Mouse (Mus musculus) liver, embryonic 11.5 days (tissue): ENCODE results near the gene Prss22. TPM values are rescaled to one million over a fixed set of nuclear protein-coding genes. Genes with fewer than 3 reads are reported as not detected.
"Not testable (repeated sequence)": the region's sequence is repeated elsewhere in the genome, so short reads cannot be mapped to it uniquely, and the experiment has no call there.

Source experiments
- ATAC-seq: fragments of 200-750 bp; cut with Nextera tagmentation; replicated peaks from 2 replicates; pipeline ENCODE4 v1.8.0; 2017; ENCODE audit warnings: moderate number of reproducible peaks, mild to moderate bottlenecking, moderate TSS enrichment, moderate library complexity; ENCODE audit not compliant: low FRiP score
- DNase-seq: peaks from one replicate; pipeline ENCODE4 v3.0.0-alpha.2; 2017; ENCODE audit warnings: low spot score
- H3K27ac ChIP-seq: fragments of 300-500 bp; sonication (generic); 2 replicates; pipeline ENCODE4 v1.5.1; 2014; ENCODE audit warnings: mild to moderate bottlenecking, low read depth, low read length, control low read depth
- H3K27me3 ChIP-seq: fragments of 300-500 bp; sonication (generic); replicated peaks from 2 replicates; pipeline ENCODE4 v1.6.1; 2014; ENCODE audit warnings: low read length, mixed read lengths; ENCODE audit not compliant: control insufficient read depth, insufficient read depth
- H3K36me3 ChIP-seq: fragments of 300-500 bp; sonication (generic); 2 replicates; pipeline ENCODE4 v1.6.1; 2014; ENCODE audit warnings: mild to moderate bottlenecking, low read length, moderate library complexity, mixed read lengths; ENCODE audit not compliant: control insufficient read depth, insufficient read depth
- H3K4me1 ChIP-seq: fragments of 300-500 bp; sonication (generic); replicated peaks from 2 replicates; pipeline ENCODE4 v1.6.1; 2014; ENCODE audit warnings: low read length, mixed read lengths; ENCODE audit not compliant: control insufficient read depth, insufficient read depth
- H3K4me2 ChIP-seq: fragments of 300-500 bp; sonication (generic); 2 replicates; pipeline ENCODE4 v1.6.1; 2014; ENCODE audit warnings: mild to moderate bottlenecking, control low read depth, moderate library complexity
- H3K4me3 ChIP-seq: fragments of 300-500 bp; sonication (generic); 2 replicates; pipeline ENCODE4 v1.5.1; 2014; ENCODE audit warnings: low read depth, low read length, control low read depth
- H3K9ac ChIP-seq: fragments of 300-500 bp; sonication (generic); 2 replicates; pipeline ENCODE4 v1.6.1; 2014; ENCODE audit warnings: low read depth, low read length, control low read depth
- H3K9me3 ChIP-seq: fragments of 300-500 bp; sonication (generic); 2 replicates; pipeline ENCODE4 v1.6.1; 2016; ENCODE audit warnings: low read length, inconsistent platforms, mixed read lengths; ENCODE audit not compliant: control insufficient read depth
- WGBS: fragments of 180-500 bp; shearing (Covaris S2); extraction: QIAGEN DNeasy Blood & Tissue Kit; methylation state at CpG from one replicate; pipeline ENCODE4 v1.1.7; 2014; 5-methylcytosine and 5-hydroxymethylcytosine counted together
- microRNA-seq: library from miRNA; unstranded; fragments of <30 nt; microRNA quantifications from one replicate; pipeline ENCODE4, GENCODE M21; 2017; ENCODE audit warnings: borderline number of aligned reads
- polyA plus RNA-seq: library from polyadenylated mRNA; unstranded; fragments of >200 nt; fragmentation: Nextera tagmentation; extraction: Ambion mirVana; gene quantifications from 2 replicates; pipeline ENCODE4 v1.2.1, GENCODE M21; 2014

Prss22 gene
- polyA plus RNA-seq, 1 experiment from 2014 or later = 0.21 TPM

- 72% methylated on average over 4 of the region's 4 CpGs for WGBS
- not testable (repeated sequence) for ATAC-seq, H3K4me1 ChIP-seq, H3K27me3 ChIP-seq, H3K27ac ChIP-seq, H3K9me3 ChIP-seq, H3K36me3 ChIP-seq, H3K4me3 ChIP-seq, DNase-seq, H3K4me2 ChIP-seq, H3K9ac ChIP-seq
Observed at GRCm38 (mm10) chr17:23947486-23947885, 50.4 kb downstream of the Prss22 start.

Small RNAs within 50 kb of the gene (microRNA-seq; reads per million reads assigned to microRNA genes)
- not detected for gene Gm27700

Other genes with a start within 250 kb of the Prss22 start
- gene Flywch1, start 226.5 kb downstream of the Prss22 start, polyA plus RNA-seq = 39.1 and 42.3 TPM in 2 replicates
- 9.4 and 10.6 TPM in 2 replicates for gene Flywch2, start 212.0 kb downstream of the Prss22 start, polyA plus RNA-seq
- gene Srrm2, start 207.6 kb downstream of the Prss22 start, polyA plus RNA-seq = 355 and 398 TPM in 2 replicates
- 744 and 795 TPM in 2 replicates for gene Elob, start 169.0 kb downstream of the Prss22 start, polyA plus RNA-seq
- gene Prss33, start 162.0 kb downstream of the Prss22 start, polyA plus RNA-seq = not detected in 2 replicates
- not detected in 2 replicates for gene Prss32, start 154.2 kb downstream of the Prss22 start, polyA plus RNA-seq
- gene Prss41, start 153.9 kb downstream of the Prss22 start, polyA plus RNA-seq = 0.84 and 1.2 TPM in 2 replicates
- not detected in 2 replicates for gene Prss21, start 130.0 kb downstream of the Prss22 start, polyA plus RNA-seq
- not detected in 2 replicates for gene Dcpp1, start 117.2 kb downstream of the Prss22 start, polyA plus RNA-seq
- gene Dcpp2, start 117.2 kb downstream of the Prss22 start, polyA plus RNA-seq = not detected in 2 replicates
- not detected in 2 replicates for gene Dcpp3, start 80.6 kb downstream of the Prss22 start, polyA plus RNA-seq
- not detected in 2 replicates for gene Sbp, start 56.4 kb downstream of the Prss22 start, polyA plus RNA-seq
- not detected in 2 replicates for gene Sbpl, start 42.8 kb downstream of the Prss22 start, polyA plus RNA-seq
- gene Prss30, start 17.5 kb downstream of the Prss22 start, polyA plus RNA-seq = not detected in 2 replicates
- gene Prss27, start 40.0 kb upstream of the Prss22 start, polyA plus RNA-seq = not detected in 2 replicates
- 43.0 and 46.8 TPM in 2 replicates for gene Kctd5, start 75.4 kb upstream of the Prss22 start, polyA plus RNA-seq
- 31.8 and 37.0 TPM in 2 replicates for gene Pdpk1, start 152.8 kb upstream of the Prss22 start, polyA plus RNA-seq
- 30.5 and 35.2 TPM in 2 replicates for gene Amdhd2, start 165.7 kb upstream of the Prss22 start, polyA plus RNA-seq
- 476 and 499 TPM in 2 replicates for gene Atp6v0c, start 171.6 kb upstream of the Prss22 start, polyA plus RNA-seq
- gene Tbc1d24, start 207.5 kb upstream of the Prss22 start, polyA plus RNA-seq = 13.3 and 14.5 TPM in 2 replicates
- gene Ntn3, start 211.4 kb upstream of the Prss22 start, polyA plus RNA-seq = 2.3 and 2.7 TPM in 2 replicates
- gene Tedc2, start 222.8 kb upstream of the Prss22 start, polyA plus RNA-seq = 16.6 and 17.2 TPM in 2 replicates